Mouse (Mus musculus) liver, postnatal 0 days (tissue): ENCODE results near the gene Exoc2.

Source experiments
- CTCF ChIP-seq: sonication (generic); IDR thresholded peaks from 2 replicates; pipeline ENCODE4 v1.5.1; 2016; ENCODE audit warnings: antibody characterized with exemption, low read depth
- EP300 ChIP-seq: IDR thresholded peaks from 2 replicates; pipeline ENCODE4 v1.6.1; 2016; ENCODE audit warnings: antibody characterized with exemption, low read depth, mild to moderate bottlenecking

GRCm38 (mm10) chr13:30826511-30826910, 147.4 kb downstream of the Exoc2 start:
- no peak for TF ChIP-seq CTCF
- TF ChIP-seq EP300: no peak
